Mouse (Mus musculus) liver, embryonic 14.5 days (tissue): ENCODE data around the gene Inka1. TPM values are rescaled to one million over a fixed set of nuclear protein-coding genes. Genes with fewer than 3 reads are reported as not detected.

Source experiments
- ATAC-seq: fragments of 200-750 bp; cut with Nextera tagmentation; 2 replicates; pipeline ENCODE4 v1.8.0; 2017; ENCODE audit warnings: moderate number of reproducible peaks, mild to moderate bottlenecking, moderate library complexity; ENCODE audit not compliant: insufficient read depth
- DNase-seq, 3 experiments: peaks; one replicate each; pipeline ENCODE4 v3.0.0-alpha.2; 2012 to 2013; ENCODE audit warnings: low read depth in 3 of 3, low spot score in 3 of 3
- H3K27ac ChIP-seq: fragments of 300-500 bp; sonication (generic); 2 replicates; pipeline ENCODE4 v1.5.1; 2014; ENCODE audit warnings: moderate library complexity, mild to moderate bottlenecking, control low read depth, inconsistent platforms
- H3K27me3 ChIP-seq: fragments of 300-500 bp; sonication (generic); 2 replicates; pipeline ENCODE4 v1.6.1; 2014; ENCODE audit warnings: mild to moderate bottlenecking, low read length, moderate library complexity; ENCODE audit not compliant: control insufficient read depth, insufficient read depth
- H3K36me3 ChIP-seq: fragments of 300-500 bp; sonication (generic); replicated peaks from 2 replicates; pipeline ENCODE4 v1.6.1; 2014; ENCODE audit warnings: low read depth; ENCODE audit not compliant: control insufficient read depth, insufficient read depth
- H3K4me1 ChIP-seq, 2 experiments: fragments of 200-500 bp in 1 of 2; fragments of 300-500 bp in 1 of 2; sonication (generic) in 1 of 2; replicated peaks; 2 replicates each; pipeline ENCODE4 v1.6.1; 2012 to 2014; ENCODE audit warnings: antibody characterized with exemption in 1 of 2, inconsistent platforms in 1 of 2, low read length in 1 of 2; ENCODE audit not compliant: control insufficient read depth in 2 of 2, insufficient read depth in 2 of 2
- H3K4me2 ChIP-seq: fragments of 300-500 bp; sonication (generic); 2 replicates; pipeline ENCODE4 v1.6.1; 2014; ENCODE audit warnings: low read depth, mild to moderate bottlenecking, control low read depth, moderate library complexity
- H3K4me3 ChIP-seq, 2 experiments: fragments of 200-500 bp in 1 of 2; fragments of 300-500 bp in 1 of 2; sonication (generic) in 1 of 2; 2 replicates each; pipeline ENCODE4 v1.5.1; 2012 to 2014; ENCODE audit warnings: low read depth in 2 of 2, low read length in 2 of 2, mild to moderate bottlenecking in 2 of 2, control low read depth in 1 of 2, inconsistent platforms in 1 of 2, moderate library complexity in 1 of 2; ENCODE audit not compliant: insufficient read depth in 1 of 2
- H3K9ac ChIP-seq: fragments of 300-500 bp; sonication (generic); replicated peaks from 2 replicates; pipeline ENCODE4 v1.6.1; 2014; ENCODE audit warnings: mild to moderate bottlenecking, control low read depth, moderate library complexity
- H3K9me3 ChIP-seq: fragments of 300-500 bp; sonication (generic); 2 replicates; pipeline ENCODE4 v1.6.1; 2016; ENCODE audit warnings: low read length, mixed read lengths; ENCODE audit not compliant: control insufficient read depth
- CTCF ChIP-seq: IDR thresholded peaks from 2 replicates; pipeline ENCODE4 v1.5.1; 2016; ENCODE audit warnings: antibody characterized with exemption, low read depth, control low read depth
- EP300 ChIP-seq: IDR thresholded peaks from 2 replicates; pipeline ENCODE4 v1.6.1; 2016; ENCODE audit warnings: antibody characterized with exemption, low read depth
- WGBS: fragments of 180-500 bp; shearing (Covaris S2); extraction: QIAGEN DNeasy Blood & Tissue Kit; methylation state at CpG from one replicate; pipeline ENCODE4 v1.1.7; 2014; ENCODE audit not compliant: insufficient replicate concordance; 5-methylcytosine and 5-hydroxymethylcytosine counted together
- polyA plus RNA-seq, 2 experiments: library from polyadenylated mRNA; depleted of rRNA in 1 of 2; stranded (reverse) in 1 of 2; unstranded in 1 of 2; fragments of >200 nt; fragmentation: Nextera tagmentation in 1 of 2; extraction: Ambion mirVana in 1 of 2; gene quantifications; 2 replicates each; pipeline versions ENCODE4 v1.2.1 to v1.2.3; 2012 to 2014

Gene Inka1
- polyA plus RNA-seq, 2 experiments = 33.0 to 51.6 TPM

DNA sequence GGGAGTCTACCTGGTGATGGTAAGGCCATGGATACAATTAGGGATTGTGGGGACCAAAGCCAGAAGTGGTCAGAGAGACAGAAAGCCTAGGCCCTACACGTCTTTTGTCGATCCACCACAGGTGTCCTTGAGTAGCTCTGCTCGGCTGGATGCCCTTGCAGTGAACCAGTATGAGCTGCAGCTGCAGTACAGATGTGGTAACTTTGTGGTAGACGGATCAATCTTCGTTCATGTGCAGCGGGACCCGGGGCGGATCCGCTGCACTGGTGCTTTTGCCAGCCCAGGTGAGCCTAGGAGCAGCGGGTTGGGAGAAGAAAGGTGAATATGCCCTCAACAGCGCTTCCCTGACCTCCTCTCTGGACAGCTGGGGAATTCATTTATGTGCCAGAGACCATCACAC lies 7.3 kb upstream of the Inka1 start:
- Histone ChIP-seq H3K9me3 (no peaks in the 10 kb centered on the region), H3K4me3 (no peak overlapping the region), H3K9ac (no peak overlapping the region), H3K27me3 (no peaks in the 10 kb centered on the region), H3K4me1 (peaks cover 0 to 3% of the 10 kb centered on the region in 2 experiments; a peak in 1 of 4 replicates), H3K36me3 (no peaks in the 10 kb centered on the region), H3K4me2 (no peak overlapping the region), H3K27ac (no peak overlapping the region)
- WGBS = 78% methylated on average over 11 of the region's 11 CpGs
- ATAC-seq (no peak), DNase-seq (no peak)
- TF ChIP-seq EP300 (no peak), CTCF (no peak)

DNA sequence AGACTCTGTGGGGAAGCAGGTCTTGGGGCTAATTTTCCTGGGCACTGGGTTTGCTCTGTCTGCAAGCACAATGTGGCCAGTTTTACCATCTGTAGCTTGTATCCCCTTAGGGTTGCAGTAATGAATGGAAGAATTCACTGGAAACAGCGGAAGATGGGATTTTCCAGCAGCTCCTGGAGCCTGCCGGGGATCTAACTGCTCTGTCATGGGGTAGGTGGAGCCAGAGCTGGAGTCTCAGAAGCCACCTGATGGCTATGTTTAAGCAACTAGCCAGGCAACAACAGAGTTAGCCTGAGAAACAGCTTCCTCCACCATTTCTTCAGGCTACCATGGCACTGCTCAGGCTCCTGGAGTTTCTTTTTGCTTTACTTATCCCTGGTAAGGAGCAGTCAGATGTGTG lies 6.5 kb upstream of the Inka1 start, which contains the start of gene Cdhr4:
Gene Cdhr4, plus strand, starts transcription at position 301 of the 400 bp plus-strand sequence.
- WGBS = 82% methylated on average over 2 of the region's 2 CpGs
- H3K9ac ChIP-seq = no peak within 1 kb of the TSS
- no peak within 1 kb of the TSS for H3K27ac ChIP-seq
- peaks cover 0 to 3% of the 10 kb centered on the region in 2 experiments; a peak in 2 of 4 replicates for H3K4me1 ChIP-seq
- TF ChIP-seq EP300 = no peak
- TF ChIP-seq CTCF = no peak
- DNase-seq (no peak), ATAC-seq (no peak)
- H3K4me3 ChIP-seq = no peak within 1 kb of the TSS
- H3K9me3 ChIP-seq = no peaks in the 10 kb centered on the region
- H3K4me2 ChIP-seq = no peak within 1 kb of the TSS
- no peaks in the 10 kb centered on the region; the same call in 1 of the 2 replicates for H3K27me3 ChIP-seq
- no peaks in the 10 kb centered on the region for H3K36me3 ChIP-seq

DNA sequence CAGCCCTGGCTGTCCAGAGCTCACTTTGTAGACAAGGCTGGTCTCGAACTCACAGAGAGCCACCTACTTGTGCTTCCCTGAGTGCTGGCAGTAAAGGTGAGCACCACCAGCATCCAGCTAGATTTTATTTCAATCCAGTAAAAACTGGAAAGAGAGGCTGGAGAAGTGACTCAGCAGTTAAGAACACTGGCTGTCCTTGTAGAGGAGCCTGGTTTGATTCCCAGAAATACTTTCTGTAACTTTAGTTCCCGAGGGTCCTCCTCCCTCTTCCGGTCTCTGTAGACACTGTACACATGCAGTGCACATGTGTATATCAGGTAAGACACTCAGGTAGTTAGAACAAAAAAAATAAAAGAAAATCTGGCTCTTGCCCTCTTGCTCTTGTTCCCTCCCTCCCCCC lies 2.3 kb upstream of the Inka1 start:
- ATAC-seq (no peak), DNase-seq (no peak)
- WGBS = 60% methylated on average over 3 of the region's 3 CpGs
- peaks cover 21 to 26% of the 10 kb centered on the region in 2 experiments for H3K4me1 ChIP-seq
- no peak overlapping the region for H3K27ac ChIP-seq
- no peak overlapping the region for H3K4me3 ChIP-seq
- peaks cover 19% of the 10 kb centered on the region for H3K36me3 ChIP-seq
- no peak overlapping the region for H3K9ac ChIP-seq
- no peaks in the 10 kb centered on the region for H3K9me3 ChIP-seq
- H3K27me3 ChIP-seq = no peaks in the 10 kb centered on the region; the same call in 1 of the 2 replicates
- TF ChIP-seq CTCF (no peak), EP300 (no peak)
- no peak overlapping the region for H3K4me2 ChIP-seq

DNA sequence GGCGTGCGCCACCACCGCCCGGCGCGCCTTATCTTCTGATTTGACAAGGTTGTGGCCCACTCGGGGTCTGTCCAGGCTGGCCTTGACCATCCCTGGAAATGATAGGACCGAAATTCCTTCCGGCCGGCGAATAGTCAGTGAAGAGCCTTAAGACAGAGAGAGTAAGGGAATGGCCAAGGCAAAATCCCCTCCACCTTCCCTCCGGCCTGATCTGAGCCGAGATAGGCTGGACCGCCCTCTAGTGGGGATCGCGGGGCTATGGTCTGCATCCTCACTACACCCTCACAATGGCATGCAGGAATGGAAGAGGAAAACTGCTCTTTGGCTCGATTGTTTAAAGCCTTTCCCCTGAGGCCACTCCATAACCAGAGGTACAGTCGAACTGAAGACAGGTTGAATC lies 697 bp upstream of the Inka1 start:
- peak; percentile 14; the same call in 1 of the 2 replicates for ATAC-seq
- Histone ChIP-seq H3K9ac (no peak overlapping the region; the same call in none of the 2 replicates), H3K4me1 (peaks cover 34 to 40% of the 10 kb centered on the region in 2 experiments), H3K27ac (peak overlapping the region; percentile 62; the same call in 1 of the 2 replicates), H3K4me3 (peak overlapping the region; percentile 84 to 86), H3K4me2 (peak overlapping the region; percentile 92), H3K36me3 (peaks cover 29% of the 10 kb centered on the region), H3K27me3 (no peaks in the 10 kb centered on the region; the same call in 1 of the 2 replicates), H3K9me3 (no peaks in the 10 kb centered on the region)
- DNase-seq = peak in 2 of 3 experiments; percentile 64 to 70
- under 1% methylated on average over 18 of the region's 18 CpGs for WGBS
- TF ChIP-seq EP300 = no peak
- TF ChIP-seq CTCF = peak; percentile 96

DNA sequence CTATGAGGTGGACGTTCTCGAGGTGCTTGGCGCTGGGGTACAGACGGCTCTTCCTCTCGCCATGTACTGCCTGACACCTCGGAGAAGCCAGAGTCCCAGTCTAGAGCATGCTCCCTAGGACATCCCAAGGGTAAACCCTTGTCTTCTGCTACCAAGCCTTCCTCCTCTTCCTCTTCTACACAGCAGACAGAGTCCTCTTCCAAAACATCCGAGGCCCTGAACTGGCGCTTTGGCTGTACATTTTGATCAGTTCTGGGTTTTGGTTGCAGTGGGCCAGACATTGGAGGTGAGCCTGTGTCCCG lies 974 bp downstream of the Inka1 start:
- Histone ChIP-seq H3K9ac (peak overlapping the region; percentile 86), H3K36me3 (peaks cover 46% of the 10 kb centered on the region), H3K27ac (peak overlapping the region; percentile 96), H3K9me3 (no peaks in the 10 kb centered on the region), H3K4me2 (peak overlapping the region; percentile 92), H3K4me3 (peak overlapping the region; percentile 84 to 86), H3K27me3 (no peaks in the 10 kb centered on the region; the same call in 1 of the 2 replicates), H3K4me1 (peaks cover 49 to 54% of the 10 kb centered on the region in 2 experiments)
- no peak for DNase-seq
- no peak for ATAC-seq
- TF ChIP-seq EP300 = no peak
- TF ChIP-seq CTCF = no peak
- 6% methylated on average over 9 of the region's 9 CpGs for WGBS
